Mouse (Mus musculus) skeletal muscle tissue, adult 2 months (tissue): ENCODE data around the gene Pde4d.

Experiments
- DNase-seq: peaks from one replicate; pipeline ENCODE4 v3.0.0-alpha.2; 2012; ENCODE audit warnings: low read depth, low spot score

Pde4d gene

GRCm38 (mm10) chr13:109024703-109025102 lies 575.0 kb downstream of the Pde4d start:
- no peak for DNase-seq

- no peak for DNase-seq
Measured at GRCm38 (mm10) chr13:109047126-109047525, 597.4 kb downstream of the Pde4d start.

GRCm38 (mm10) chr13:109052805-109053204 lies 603.1 kb downstream of the Pde4d start:
- no peak for DNase-seq

- peak; percentile 7 for DNase-seq
Measured at GRCm38 (mm10) chr13:109053242-109054018, 603.7 kb downstream of the Pde4d start.

GRCm38 (mm10) chr13:109058045-109058444 lies 608.3 kb downstream of the Pde4d start:
- no peak for DNase-seq

- DNase-seq, result peak; percentile 11
Measured at GRCm38 (mm10) chr13:109066581-109067159, 616.9 kb downstream of the Pde4d start.

GRCm38 (mm10) chr13:109068258-109069219 lies 618.8 kb downstream of the Pde4d start:
- DNase-seq, result no peak

- no peak for DNase-seq
Measured at GRCm38 (mm10) chr13:109073371-109073770, 623.6 kb downstream of the Pde4d start.

GRCm38 (mm10) chr13:109074078-109074477 lies 624.3 kb downstream of the Pde4d start:
- no peak for DNase-seq

- no peak for DNase-seq
Measured at GRCm38 (mm10) chr13:109092654-109093053, 642.9 kb downstream of the Pde4d start.

- no peak for DNase-seq
Measured at GRCm38 (mm10) chr13:109096654-109097053, 646.9 kb downstream of the Pde4d start.

- no peak for DNase-seq
Measured at GRCm38 (mm10) chr13:109116004-109116341, 666.2 kb downstream of the Pde4d start.

- DNase-seq, result no peak
Measured at GRCm38 (mm10) chr13:109116342-109117201, 666.8 kb downstream of the Pde4d start.

- DNase-seq, result no peak
Measured at GRCm38 (mm10) chr13:109117210-109117791, 667.6 kb downstream of the Pde4d start.

GRCm38 (mm10) chr13:109118296-109118800 lies 668.6 kb downstream of the Pde4d start:
- no peak for DNase-seq

- DNase-seq, result no peak
Measured at GRCm38 (mm10) chr13:109121867-109122266, 672.1 kb downstream of the Pde4d start.

- no peak for DNase-seq
Measured at GRCm38 (mm10) chr13:109136405-109136804, 686.7 kb downstream of the Pde4d start.

GRCm38 (mm10) chr13:109158703-109159102 lies 709.0 kb downstream of the Pde4d start:
- DNase-seq, result no peak

GRCm38 (mm10) chr13:109168556-109169334 lies 719.0 kb downstream of the Pde4d start:
- DNase-seq, result no peak

GRCm38 (mm10) chr13:109169335-109169606 lies 719.5 kb downstream of the Pde4d start:
- no peak for DNase-seq
